Mouse (Mus musculus) E14TG2a.4 (cell line): ENCODE measurements at regions not wholly inside any gene's neighbourhood (a gene's known extent, or its start where the extent isn't known, plus 50 kb on each side); places are given as distances from the start of the nearest gene placed in this dataset.

ENCODE experiments used
- CTCF ChIP-seq: conservative IDR thresholded peaks from 2 replicates; pipeline ENCODE4 v1.5.1; 2014; ENCODE audit warnings: low read length
- NANOG ChIP-seq: IDR thresholded peaks from 2 replicates; pipeline ENCODE4 v1.6.1; 2014; ENCODE audit warnings: borderline replicate concordance, low read length, mixed read lengths

DNA sequence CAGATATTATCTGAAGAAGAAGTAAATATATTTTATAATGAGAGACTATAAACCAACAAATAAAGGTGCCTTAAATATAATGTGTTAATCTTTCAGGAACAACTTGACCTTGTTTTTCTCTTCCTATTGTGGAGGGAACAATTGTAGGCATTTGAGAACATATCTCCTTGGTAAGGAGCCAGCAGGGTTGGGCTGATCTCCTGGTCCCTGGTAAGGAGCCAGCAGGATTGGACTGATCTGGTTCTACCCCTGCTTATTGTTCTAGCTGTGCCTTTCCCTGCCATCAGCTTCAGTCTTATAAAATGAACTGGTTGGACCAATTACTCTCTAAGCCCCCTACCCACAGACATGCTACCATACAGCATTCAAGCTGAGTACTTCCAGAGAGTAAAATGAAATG is 187.7 kb upstream of the Gria1 start:
- TF ChIP-seq CTCF, result no peak
- TF ChIP-seq NANOG, result no peak
